Mouse (Mus musculus) heart, adult 2 months (tissue): ENCODE results near the gene Coro2b.

Experiments
- CTCF ChIP-seq: fragments of 200-600 bp; IDR thresholded peaks from 2 replicates; pipeline ENCODE4 v1.8.1; 2022; ENCODE audit warnings: antibody characterized with exemption, mild to moderate bottlenecking, moderate library complexity
- EP300 ChIP-seq: fragments of 200-500 bp; IDR thresholded peaks from 2 replicates; pipeline ENCODE4 v1.6.1; 2011; ENCODE audit warnings: low read depth, low read length, control low read depth; ENCODE audit not compliant: insufficient read depth

- TF ChIP-seq CTCF (no peak), EP300 (no peak)
These were observed 2.2 kb downstream of the Coro2b start for GRCm38 (mm10) chr9:62534691-62535090.
